Mouse (Mus musculus): ENCODE results near the gene Vps45. TPM values are rescaled to one million over a fixed set of nuclear protein-coding genes. Genes with fewer than 3 reads are reported as not detected.

Vps45 gene
- polyA plus RNA-seq, 1 experiment: 4.7 TPM

- Histone ChIP-seq H3K4me3 (replicated peaks; ENCODE audit: extremely low read depth, low read depth, low read length) (peak overlapping the region; percentile 35), H3K4me1 (ENCODE audit: control insufficient read depth, insufficient read depth, low read length) (peaks cover 4% of the 10 kb centered on the region)
- WGBS: 24% methylated on average over 20 of the region's 20 CpGs
- TF ChIP-seq CTCF (IDR thresholded peaks at IDR 0.05; ENCODE audit: insufficient read depth, low read length): no peak
- TF ChIP-seq POLR2A (IDR thresholded peaks at IDR 0.05; ENCODE audit: borderline replicate concordance, extremely low read depth, low read depth, low read length): no peak
- peak; percentile 24 for DNase-seq
These were observed 7.6 kb upstream of the Vps45 start for GRCm38 (mm10) chr3:96065754-96066375.

DNA sequence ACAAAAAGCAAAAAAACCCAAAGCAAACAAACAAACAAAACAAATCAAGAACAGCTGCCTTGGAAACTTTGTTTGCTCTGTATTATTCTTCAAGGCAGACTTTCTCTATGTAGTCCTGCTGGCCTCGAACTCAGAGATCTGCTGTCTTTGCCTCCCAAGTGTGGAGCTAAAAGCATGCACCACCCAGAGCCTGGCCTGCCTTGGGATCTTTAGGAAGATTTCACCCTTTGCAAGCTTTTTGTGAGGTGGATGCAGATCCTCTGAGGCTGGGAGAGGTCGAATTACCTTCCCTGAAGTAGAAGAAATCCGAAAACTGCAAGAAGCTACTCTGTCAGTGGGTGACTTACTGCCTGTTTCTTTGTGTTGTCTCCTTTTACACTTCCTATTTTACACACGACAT is 6.9 kb upstream of the Vps45 start:
- DNase-seq: no peak
- peaks cover 4% of the 10 kb centered on the region for H3K4me1 ChIP-seq (ENCODE audit: control insufficient read depth, insufficient read depth, low read length)
- no peak for TF ChIP-seq POLR2A (IDR thresholded peaks at IDR 0.05; ENCODE audit: borderline replicate concordance, extremely low read depth, low read depth, low read length)
- TF ChIP-seq CTCF (IDR thresholded peaks at IDR 0.05; ENCODE audit: insufficient read depth, low read length): no peak
- 33% methylated on average over 4 of the region's 4 CpGs for WGBS
- no peak overlapping the region for H3K4me3 ChIP-seq (replicated peaks; ENCODE audit: extremely low read depth, low read depth, low read length)

DNA sequence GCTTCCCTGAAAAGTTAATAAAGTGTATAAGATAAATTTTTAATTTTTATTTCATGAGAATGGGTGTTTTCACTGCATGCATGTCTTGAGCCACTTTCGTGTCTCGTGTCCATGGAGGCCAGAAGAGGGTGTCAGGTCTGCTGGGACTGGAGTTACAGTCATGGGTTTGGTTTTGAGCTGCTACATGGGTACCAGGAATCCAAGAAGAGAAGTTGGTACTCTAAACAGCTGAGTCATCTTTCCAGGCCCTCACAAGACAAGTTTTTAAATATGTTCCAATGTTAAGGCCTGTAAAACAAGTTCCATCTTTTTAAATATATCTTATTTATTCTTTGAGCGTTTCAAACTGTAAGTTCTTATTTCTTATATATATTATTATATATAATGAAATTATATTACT is 6.0 kb upstream of the Vps45 start:
- TF ChIP-seq CTCF (IDR thresholded peaks at IDR 0.05; ENCODE audit: insufficient read depth, low read length) (no peak), POLR2A (IDR thresholded peaks at IDR 0.05; ENCODE audit: borderline replicate concordance, extremely low read depth, low read depth, low read length) (no peak)
- Histone ChIP-seq H3K4me3 (replicated peaks; ENCODE audit: extremely low read depth, low read depth, low read length) (no peak overlapping the region), H3K4me1 (ENCODE audit: control insufficient read depth, insufficient read depth, low read length) (peaks cover 2% of the 10 kb centered on the region; the same call in 1 of the 2 replicates)
- WGBS: 80% methylated on average over 3 of the region's 3 CpGs
- no peak for DNase-seq

DNA sequence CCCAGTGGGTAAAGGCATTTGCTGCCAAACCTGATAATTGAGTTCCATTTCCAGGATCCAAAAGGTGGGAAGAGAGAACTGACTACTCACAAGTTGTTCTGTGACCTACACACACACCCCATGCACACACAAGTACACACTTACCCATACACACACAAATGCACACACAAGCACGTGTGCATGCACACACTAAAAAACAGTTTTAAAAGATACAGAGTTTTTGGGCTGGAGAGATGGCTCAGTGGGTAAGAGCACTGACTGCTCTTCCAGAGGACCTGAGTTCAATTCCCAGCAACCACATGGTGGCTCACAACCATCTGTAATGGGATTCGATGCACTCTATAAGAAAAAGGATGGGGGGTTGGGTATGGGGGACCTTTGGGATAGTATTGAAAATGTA is 5.0 kb upstream of the Vps45 start:
- TF ChIP-seq CTCF (IDR thresholded peaks at IDR 0.05; ENCODE audit: insufficient read depth, low read length): no peak
- no peak for TF ChIP-seq POLR2A (IDR thresholded peaks at IDR 0.05; ENCODE audit: borderline replicate concordance, extremely low read depth, low read depth, low read length)
- 76% methylated on average over 2 of the region's 2 CpGs for WGBS
- no peak for DNase-seq
- H3K4me3 ChIP-seq (replicated peaks; ENCODE audit: extremely low read depth, low read depth, low read length): no peak overlapping the region
- peaks cover 2% of the 10 kb centered on the region; the same call in 1 of the 2 replicates for H3K4me1 ChIP-seq (ENCODE audit: control insufficient read depth, insufficient read depth, low read length)

- H3K4me1 ChIP-seq (ENCODE audit: control insufficient read depth, insufficient read depth, low read length): no peaks in the 10 kb centered on the region
- TF ChIP-seq CTCF (IDR thresholded peaks at IDR 0.05; ENCODE audit: insufficient read depth, low read length) (no peak), POLR2A (IDR thresholded peaks at IDR 0.05; ENCODE audit: borderline replicate concordance, extremely low read depth, low read depth, low read length) (no peak)
- no peak overlapping the region for H3K4me3 ChIP-seq (replicated peaks; ENCODE audit: extremely low read depth, low read depth, low read length)
- no peak for DNase-seq
- 73% methylated on average over 1 of the region's 1 CpGs for WGBS
These were observed 1.9 kb upstream of the Vps45 start for GRCm38 (mm10) chr3:96060146-96060545.

DNA sequence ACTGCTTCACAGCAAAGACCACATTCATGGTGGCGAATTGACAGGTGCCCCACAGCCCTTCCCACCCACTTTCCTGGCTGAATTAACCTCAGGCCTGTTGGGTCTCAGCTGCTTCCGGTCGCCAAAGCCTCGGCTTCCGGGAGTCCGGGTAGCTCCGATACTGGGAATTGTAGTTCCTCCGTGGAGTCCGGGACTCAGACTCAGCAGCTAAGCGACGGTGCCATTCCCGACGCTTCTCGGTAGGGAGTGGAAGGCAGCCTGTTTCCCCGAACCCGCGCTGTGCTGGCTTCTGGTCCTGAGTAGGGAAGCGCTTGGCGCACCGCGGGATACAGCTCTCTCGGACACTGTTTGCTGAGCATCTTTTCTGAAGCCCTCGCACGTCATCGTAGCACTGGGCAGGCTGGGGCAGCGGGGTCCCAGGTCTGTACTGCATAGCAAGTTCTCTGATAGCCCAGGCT is 490 bp downstream of the Vps45 start:
- under 1% methylated on average over 26 of the region's 26 CpGs for WGBS

GRCm38 (mm10) chr3:96056031-96056430 is 2.2 kb downstream of the Vps45 start:
- no peaks in the 10 kb centered on the region for H3K4me1 ChIP-seq (ENCODE audit: control insufficient read depth, insufficient read depth, low read length)
- TF ChIP-seq CTCF (IDR thresholded peaks at IDR 0.05; ENCODE audit: insufficient read depth, low read length): no peak
- no peak for TF ChIP-seq POLR2A (IDR thresholded peaks at IDR 0.05; ENCODE audit: borderline replicate concordance, extremely low read depth, low read depth, low read length)
- WGBS: 83% methylated on average over 4 of the region's 4 CpGs
- no peak for DNase-seq
- no peak overlapping the region for H3K4me3 ChIP-seq (replicated peaks; ENCODE audit: extremely low read depth, low read depth, low read length)

More for the DNA sequence above, 490 bp downstream of the Vps45 start:
- Histone ChIP-seq H3K4me1 (ENCODE audit: control insufficient read depth, insufficient read depth, low read length) (no peaks in the 10 kb centered on the region), H3K4me3 (replicated peaks; ENCODE audit: extremely low read depth, low read depth, low read length) (peak overlapping the region; percentile 77)
- DNase-seq: peak; percentile 86
- TF ChIP-seq CTCF (IDR thresholded peaks at IDR 0.05; ENCODE audit: insufficient read depth, low read length) (no peak), POLR2A (IDR thresholded peaks at IDR 0.05; ENCODE audit: borderline replicate concordance, extremely low read depth, low read depth, low read length) (peak; percentile 57; the same call in 1 of the 2 replicates)

DNA sequence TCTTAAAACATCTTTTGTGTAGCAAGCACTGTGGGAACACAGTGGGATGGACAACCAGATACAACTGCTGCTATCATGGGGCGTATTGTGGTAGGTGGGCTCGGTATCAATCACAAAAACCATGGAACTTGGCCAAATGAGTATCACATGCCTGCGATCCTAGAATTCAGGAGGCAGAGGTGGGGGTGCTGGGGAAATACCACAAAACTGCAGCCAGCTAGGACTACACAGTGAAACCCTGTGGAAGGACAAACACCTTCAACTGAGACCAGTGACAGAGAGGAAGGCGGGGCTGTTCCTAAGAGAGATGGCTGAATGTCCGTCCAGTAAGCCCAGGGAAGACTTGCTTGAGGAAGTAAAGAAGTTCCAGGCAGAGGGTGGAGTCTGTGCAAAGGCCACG is 3.0 kb downstream of the Vps45 start:
- no peaks in the 10 kb centered on the region for H3K4me1 ChIP-seq (ENCODE audit: control insufficient read depth, insufficient read depth, low read length)
- no peak overlapping the region for H3K4me3 ChIP-seq (replicated peaks; ENCODE audit: extremely low read depth, low read depth, low read length)
- no peak for DNase-seq
- 79% methylated on average over 6 of the region's 6 CpGs for WGBS
- TF ChIP-seq POLR2A (IDR thresholded peaks at IDR 0.05; ENCODE audit: borderline replicate concordance, extremely low read depth, low read depth, low read length) (no peak), CTCF (IDR thresholded peaks at IDR 0.05; ENCODE audit: insufficient read depth, low read length) (no peak)

GRCm38 (mm10) chr3:96051839-96052238 is 6.4 kb downstream of the Vps45 start:
- no peak for TF ChIP-seq POLR2A (IDR thresholded peaks at IDR 0.05; ENCODE audit: borderline replicate concordance, extremely low read depth, low read depth, low read length)
- peak; percentile 49; the same call in 1 of the 2 replicates for TF ChIP-seq CTCF (IDR thresholded peaks at IDR 0.05; ENCODE audit: insufficient read depth, low read length)
- Histone ChIP-seq H3K4me1 (ENCODE audit: control insufficient read depth, insufficient read depth, low read length) (no peaks in the 10 kb centered on the region), H3K4me3 (replicated peaks; ENCODE audit: extremely low read depth, low read depth, low read length) (no peak overlapping the region)
- peak; percentile 17 for DNase-seq
- 47% methylated on average over 2 of the region's 2 CpGs for WGBS

DNA sequence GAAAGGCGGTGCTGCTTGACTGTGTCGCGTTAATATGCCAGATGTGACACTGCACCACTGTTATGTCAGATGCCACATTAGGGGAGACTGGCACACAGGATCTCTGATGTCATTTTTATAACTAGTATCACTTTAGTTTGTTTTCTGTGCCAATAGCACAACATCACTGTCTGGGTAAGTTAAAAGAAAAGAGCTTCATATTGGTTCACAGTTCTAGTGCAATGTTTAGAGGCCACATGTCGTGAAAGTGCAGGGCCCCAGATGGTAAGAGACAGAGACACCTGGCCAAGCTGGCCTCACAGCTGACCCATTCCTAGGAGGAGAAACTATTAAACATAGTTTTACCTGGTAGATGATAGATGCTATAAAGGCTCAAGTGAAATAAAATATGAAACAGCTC is 7.1 kb downstream of the Vps45 start:
- no peak overlapping the region for H3K4me3 ChIP-seq (replicated peaks; ENCODE audit: extremely low read depth, low read depth, low read length)
- WGBS: 88% methylated on average over 4 of the region's 4 CpGs
- TF ChIP-seq CTCF (IDR thresholded peaks at IDR 0.05; ENCODE audit: insufficient read depth, low read length) (no peak), POLR2A (IDR thresholded peaks at IDR 0.05; ENCODE audit: borderline replicate concordance, extremely low read depth, low read depth, low read length) (no peak)
- DNase-seq: no peak
- H3K4me1 ChIP-seq (ENCODE audit: control insufficient read depth, insufficient read depth, low read length): no peaks in the 10 kb centered on the region

Measured in lung, adult 2 months (tissue).